Mouse (Mus musculus): ENCODE measurements at regions not wholly inside any gene's neighbourhood (a gene's known extent, or its start where the extent isn't known, plus 50 kb on each side); places are given as distances from the start of the nearest gene placed in this dataset.

- DNase-seq (ENCODE audit: low spot score): no peak
Observed at GRCm38 (mm10) chr16:70621750-70622149, 308.0 kb downstream of the Gbe1 start.

- DNase-seq (ENCODE audit: low spot score): no peak
Observed at GRCm38 (mm10) chr16:70643630-70644264, 330.0 kb downstream of the Gbe1 start.

- DNase-seq (ENCODE audit: low spot score): no peak
Observed at GRCm38 (mm10) chr16:70644695-70645279, 331.0 kb downstream of the Gbe1 start.

GRCm38 (mm10) chr16:70654429-70655081, 340.8 kb downstream of the Gbe1 start:
- peak; percentile 45 for DNase-seq (ENCODE audit: low spot score)

- peak; percentile 60 for DNase-seq (ENCODE audit: low spot score)
Observed at GRCm38 (mm10) chr16:70689826-70690225, 376.1 kb downstream of the Gbe1 start.

GRCm38 (mm10) chr16:70724722-70725284, 411.1 kb downstream of the Gbe1 start:
- DNase-seq (ENCODE audit: low spot score): peak; percentile 11

GRCm38 (mm10) chr16:70725291-70725801, 411.6 kb downstream of the Gbe1 start:
- DNase-seq (ENCODE audit: low spot score): peak; percentile 41

- peak; percentile 12 for DNase-seq (ENCODE audit: low spot score)
Observed at GRCm38 (mm10) chr16:70733016-70733415, 419.3 kb downstream of the Gbe1 start.

GRCm38 (mm10) chr16:70740046-70740445, 426.3 kb downstream of the Gbe1 start:
- DNase-seq (ENCODE audit: low spot score): no peak

GRCm38 (mm10) chr16:70754228-70754627, 440.5 kb downstream of the Gbe1 start:
- no peak for DNase-seq (ENCODE audit: low spot score)

GRCm38 (mm10) chr16:70798061-70798460, 484.3 kb downstream of the Gbe1 start:
- DNase-seq (ENCODE audit: low spot score): no peak

GRCm38 (mm10) chr16:70803549-70803948, 489.8 kb downstream of the Gbe1 start:
- DNase-seq (ENCODE audit: low spot score): no peak

- no peak for DNase-seq (ENCODE audit: low spot score)
Observed at GRCm38 (mm10) chr16:70825910-70826309, 512.2 kb downstream of the Gbe1 start.

- DNase-seq (ENCODE audit: low spot score): no peak
Observed at GRCm38 (mm10) chr16:70835006-70835405, 521.3 kb downstream of the Gbe1 start.

- DNase-seq (ENCODE audit: low spot score): peak; percentile 20
Observed at GRCm38 (mm10) chr16:70838139-70838538, 524.4 kb downstream of the Gbe1 start.

GRCm38 (mm10) chr16:70868241-70868640, 554.5 kb downstream of the Gbe1 start:
- peak; percentile 56 for DNase-seq (ENCODE audit: low spot score)

- DNase-seq (ENCODE audit: low spot score): no peak
Observed at GRCm38 (mm10) chr16:70869205-70869604, 555.5 kb downstream of the Gbe1 start.

GRCm38 (mm10) chr16:70874080-70874479, 560.3 kb downstream of the Gbe1 start:
- no peak for DNase-seq (ENCODE audit: low spot score)

- DNase-seq (ENCODE audit: low spot score): no peak
Observed at GRCm38 (mm10) chr16:70880678-70881077, 566.9 kb downstream of the Gbe1 start.

- DNase-seq (ENCODE audit: low spot score): peak; percentile 15
Observed at GRCm38 (mm10) chr16:70881098-70881850, 567.5 kb downstream of the Gbe1 start.

GRCm38 (mm10) chr16:70900085-70900484, 586.3 kb downstream of the Gbe1 start:
- DNase-seq (ENCODE audit: low spot score): no peak

GRCm38 (mm10) chr16:70920047-70920446, 606.3 kb downstream of the Gbe1 start:
- DNase-seq (ENCODE audit: low spot score): no peak

All from retina, embryonic 14.5 days (tissue).